Mouse (Mus musculus) CH12.LX (cell line): ENCODE measurements around the gene March9.
A peak's percentile ranks its signal among the peaks of the same experiment; 100 is the strongest.

ENCODE experiments used
- CTCF ChIP-seq, 2 experiments: IDR thresholded peaks in 1 of 2; conservative IDR thresholded peaks in 1 of 2; 2 replicates each; pipeline ENCODE4 v1.5.1; 2011 to 2012; ENCODE audit warnings: low read depth in 2 of 2, low read length in 2 of 2, improper control_type of control experiment in 1 of 2, inconsistent platforms in 1 of 2, mild to moderate bottlenecking in 1 of 2, moderate library complexity in 1 of 2
- E2F4 ChIP-seq: IDR thresholded peaks from 2 replicates; pipeline ENCODE4 v1.6.1; 2011; ENCODE audit warnings: low read depth, low read length, improper control_type of control experiment; ENCODE audit not compliant: insufficient replicate concordance
- POLR2A ChIP-seq: IDR thresholded peaks from 2 replicates; pipeline ENCODE4 v1.6.1; 2011; ENCODE audit warnings: low read depth, mild to moderate bottlenecking, improper control_type of control experiment, low read length
- POLR2AphosphoS2 ChIP-seq: IDR thresholded peaks from 2 replicates; pipeline ENCODE4 v1.6.1; 2011; ENCODE audit warnings: low read depth, low read length, improper control_type of control experiment
- TBP ChIP-seq: conservative IDR thresholded peaks from 2 replicates; pipeline ENCODE4 v1.6.1; 2011; ENCODE audit warnings: low read depth, low read length, improper control_type of control experiment
- USF2 ChIP-seq: conservative IDR thresholded peaks from 2 replicates; pipeline ENCODE4 v1.6.1; 2011; ENCODE audit warnings: low read depth, low read length, improper control_type of control experiment
- ZKSCAN1 ChIP-seq: IDR thresholded peaks from 2 replicates; pipeline ENCODE4 v1.6.1; 2012; ENCODE audit warnings: low read depth, inconsistent platforms, low read length, improper control_type of control experiment, borderline replicate concordance

DNA sequence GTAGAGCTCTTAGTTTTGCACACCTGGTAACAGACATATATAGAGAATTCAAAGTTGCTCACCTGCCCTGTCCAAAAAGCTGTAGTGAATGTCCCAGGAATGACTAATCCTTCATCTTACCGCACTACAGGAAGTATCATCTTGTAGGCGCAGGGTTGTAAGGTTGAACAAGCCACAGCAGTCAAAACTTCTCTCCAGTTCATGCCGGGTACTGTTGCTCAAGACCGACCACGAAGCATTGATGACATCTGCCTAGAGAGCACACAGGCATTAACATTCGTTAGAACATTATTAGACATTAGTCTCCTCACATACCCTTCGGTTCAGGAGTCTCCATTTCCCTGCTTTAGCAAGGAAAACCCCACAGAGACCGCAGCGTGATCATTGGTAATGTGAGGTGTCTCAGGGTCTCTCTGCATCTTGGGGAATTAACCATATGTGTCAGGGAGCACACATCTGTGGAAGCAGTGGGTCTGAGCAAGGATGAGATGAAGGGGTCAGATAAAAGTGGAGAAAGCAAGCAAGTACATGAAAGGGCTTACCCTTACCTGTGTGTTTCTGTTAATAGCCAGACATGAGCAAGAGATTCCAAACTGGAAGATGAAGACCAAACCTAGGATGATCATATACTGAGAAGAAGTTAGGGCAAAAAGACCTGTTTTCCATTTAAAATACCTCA is 8.5 kb upstream of the March9 start:
- TF ChIP-seq E2F4, result no peak
- TF ChIP-seq CTCF (conservative IDR thresholded peaks at IDR 0.05 in 1 of 2, IDR thresholded peaks at IDR 0.05 in 1 of 2; ENCODE audit: low read depth in 2 of 2, low read length in 2 of 2), result no peak
- peak; percentile 87 for TF ChIP-seq POLR2AphosphoS2
- no peak; the same call in 1 of the 2 replicates for TF ChIP-seq POLR2A
- no peak for TF ChIP-seq USF2
- no peak for TF ChIP-seq TBP
- no peak for TF ChIP-seq ZKSCAN1
